Mouse (Mus musculus) left cerebral cortex, postnatal 14 days (tissue): Measurements from ENCODE around the gene BC048403. TPM values are rescaled to one million over a fixed set of nuclear protein-coding genes. Genes with fewer than 3 reads are reported as not detected.

ENCODE experiments used
- DNase-seq, 2 experiments: peaks; one replicate each; pipeline ENCODE4 v3.0.0; 2021 to 2022; ENCODE audit warnings: low spot score in 2 of 2, mixed read lengths in 1 of 2
- intact Hi-C: fragments of 180-260 bp; cut with DNase I; formaldehyde crosslinking; loops from one replicate; pipeline ENCODE4 v1.15.1; 2025
- total RNA-seq, 2 experiments: library from RNA; stranded (reverse); gene quantifications; 2 replicates each; pipeline ENCODE4 v1.2.3; 2021

The BC048403 gene
- total RNA-seq, 2 experiments from 2014 or later: 7.1 to 9.8 TPM

DNA sequence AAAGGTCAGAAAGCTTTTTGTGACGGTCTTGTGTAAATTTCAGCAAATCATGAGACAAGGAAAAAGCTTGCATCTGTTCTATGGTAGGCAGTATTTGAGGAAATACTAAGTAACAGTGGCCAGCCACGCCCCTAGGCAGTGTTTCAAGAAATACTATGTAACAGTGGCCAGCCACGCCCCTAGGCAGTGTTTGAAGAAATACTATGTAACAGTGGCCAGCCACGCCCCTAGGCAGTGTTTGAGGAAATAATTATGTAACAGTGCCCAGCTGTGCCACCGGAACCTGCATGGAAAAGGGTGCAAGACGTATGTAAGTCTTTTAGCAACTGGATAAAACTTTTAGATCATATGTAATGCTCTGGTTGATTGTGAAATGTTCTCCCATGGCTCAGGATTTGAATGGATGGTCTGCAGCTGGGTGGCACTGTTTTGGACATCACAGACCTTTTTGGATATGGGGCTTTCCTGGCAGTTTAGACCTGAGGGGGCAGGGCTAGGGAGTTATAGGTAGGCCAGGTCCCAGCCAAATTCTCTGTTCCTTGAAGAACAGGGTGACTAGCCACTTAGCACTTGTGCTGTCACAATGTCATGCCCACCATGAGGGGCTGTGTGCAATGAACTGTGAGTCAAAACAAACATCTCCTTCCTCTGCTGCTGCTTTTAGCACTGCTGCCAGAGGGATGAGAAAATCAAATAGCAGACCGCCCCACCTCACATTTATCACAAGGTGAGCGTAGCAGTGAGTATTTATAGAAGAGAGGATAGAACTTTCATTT lies 56.5 kb downstream of the BC048403 start:
- no peak for DNase-seq
- intact Hi-C loops: no loop called here

DNA sequence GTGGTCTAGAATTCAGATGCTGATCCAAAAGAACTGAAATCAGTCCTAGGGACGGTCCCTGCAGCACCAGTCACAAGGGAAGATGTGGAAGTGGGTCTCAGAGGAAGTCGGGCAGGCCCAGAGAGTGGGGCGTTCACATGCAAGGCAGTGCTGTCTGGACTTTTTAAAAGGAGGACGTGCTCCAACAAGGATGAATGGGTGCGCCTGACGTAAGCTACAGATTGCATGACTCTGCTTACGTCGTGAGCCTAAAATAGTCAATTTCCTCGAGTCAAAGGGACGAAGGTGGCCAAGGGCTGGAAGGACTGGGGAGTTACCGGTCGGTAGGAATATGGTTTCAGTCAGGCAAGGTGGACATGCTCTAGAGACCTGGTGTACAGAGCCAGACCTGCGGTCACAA lies 60.3 kb downstream of the BC048403 start:
- no peak for DNase-seq
- intact Hi-C loops: no loop called here

Other genes with a start within 250 kb of the BC048403 start
- 10 to 100 TPM; 42.5 to 44.6 TPM for gene Tbk1, start 153.2 kb upstream of the BC048403 start, total RNA-seq
- 10 to 100 TPM; 62.1 to 67.3 TPM for gene Xpot, start 113.6 kb upstream of the BC048403 start, total RNA-seq
- under 1 TPM; 0.15 to 0.42 TPM for gene D930020B18Rik, start 98.3 kb upstream of the BC048403 start, total RNA-seq